Mouse (Mus musculus): ENCODE measurements around the gene Fbxl20. TPM values are rescaled to one million over a fixed set of nuclear protein-coding genes. Genes with fewer than 3 reads are reported as not detected.
"Not testable (repeated sequence)": the region's sequence is repeated elsewhere in the genome, so short reads cannot be mapped to it uniquely, and the experiment has no call there.

The Fbxl20 gene
- 10.1 and 17.8 TPM in 2 replicates for polyA plus RNA-seq (2014; fragmentation: Nextera tagmentation; extraction: Ambion mirVana)

DNA sequence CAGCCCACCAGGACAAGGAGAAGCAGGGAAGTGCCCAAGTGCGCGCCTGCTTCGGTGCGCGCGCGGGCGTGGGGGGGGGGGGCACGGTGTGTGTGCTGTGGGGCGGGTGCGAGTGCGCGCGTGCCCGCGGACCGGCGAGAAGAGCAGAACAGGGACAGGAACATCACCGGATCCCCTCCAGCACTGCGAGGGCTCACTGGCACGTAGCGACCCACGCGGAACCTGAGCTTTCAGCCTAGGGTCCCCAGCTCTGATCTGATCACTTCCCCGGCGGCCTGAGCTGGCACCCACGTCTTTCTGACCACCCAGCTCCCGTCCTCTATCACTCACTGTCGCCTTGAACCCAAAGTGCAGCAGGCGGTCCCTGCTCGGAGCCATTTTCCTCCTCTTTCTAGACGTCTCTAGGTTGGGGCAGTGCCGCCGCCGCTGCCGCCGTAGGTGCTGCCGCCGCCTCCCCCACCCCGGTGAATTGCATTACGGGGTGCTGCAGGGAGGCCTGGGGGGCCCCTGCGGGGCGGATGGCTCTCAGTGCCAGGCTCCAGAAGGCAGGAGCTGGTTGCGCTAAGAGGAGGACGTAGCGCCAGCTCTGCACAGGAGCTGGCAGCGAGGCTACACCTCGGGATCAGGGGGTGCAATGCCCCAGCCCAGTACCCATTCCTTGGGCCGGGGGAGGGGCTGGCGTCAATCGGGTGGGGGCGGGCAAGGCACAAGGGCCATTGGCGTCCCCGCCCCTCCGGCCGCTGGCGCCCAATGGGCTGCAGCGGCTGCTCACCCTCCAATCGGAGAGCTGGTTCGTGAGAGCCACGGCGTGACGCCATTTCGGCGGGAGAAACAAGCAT lies at the start of gene Fbxl20:
Fbxl20 (minus strand) TSS at position 618 of the 839 bp plus-strand sequence.
- Histone ChIP-seq H3K4me1 (ENCODE audit: control insufficient read depth, insufficient read depth, low read length) (peaks cover 7% of the 10 kb centered on the region), H3K36me3 (ENCODE audit: control insufficient read depth, insufficient read depth, low read length) (peaks cover 6% of the 10 kb centered on the region), H3K9ac (ENCODE audit: low read depth, low read length) (peak within 1 kb of the TSS; percentile 88), H3K27ac (ENCODE audit: low read depth, low read length) (peak within 1 kb of the TSS; percentile 89), H3K4me2 (replicated peaks; ENCODE audit: low read depth, low read length) (peak within 1 kb of the TSS; percentile 98), H3K27me3 (ENCODE audit: control insufficient read depth, insufficient read depth, low read length) (no peaks in the 10 kb centered on the region), H3K4me3 (ENCODE audit: low read length) (peak within 1 kb of the TSS; percentile 97), H3K9me3 (ENCODE audit: control insufficient read depth, low read length) (no peaks in the 10 kb centered on the region)
- WGBS: under 1% methylated on average over 59 of the region's 65 CpGs
- ATAC-seq (ENCODE audit: low FRiP score, low TSS enrichment): peak; percentile 89

DNA sequence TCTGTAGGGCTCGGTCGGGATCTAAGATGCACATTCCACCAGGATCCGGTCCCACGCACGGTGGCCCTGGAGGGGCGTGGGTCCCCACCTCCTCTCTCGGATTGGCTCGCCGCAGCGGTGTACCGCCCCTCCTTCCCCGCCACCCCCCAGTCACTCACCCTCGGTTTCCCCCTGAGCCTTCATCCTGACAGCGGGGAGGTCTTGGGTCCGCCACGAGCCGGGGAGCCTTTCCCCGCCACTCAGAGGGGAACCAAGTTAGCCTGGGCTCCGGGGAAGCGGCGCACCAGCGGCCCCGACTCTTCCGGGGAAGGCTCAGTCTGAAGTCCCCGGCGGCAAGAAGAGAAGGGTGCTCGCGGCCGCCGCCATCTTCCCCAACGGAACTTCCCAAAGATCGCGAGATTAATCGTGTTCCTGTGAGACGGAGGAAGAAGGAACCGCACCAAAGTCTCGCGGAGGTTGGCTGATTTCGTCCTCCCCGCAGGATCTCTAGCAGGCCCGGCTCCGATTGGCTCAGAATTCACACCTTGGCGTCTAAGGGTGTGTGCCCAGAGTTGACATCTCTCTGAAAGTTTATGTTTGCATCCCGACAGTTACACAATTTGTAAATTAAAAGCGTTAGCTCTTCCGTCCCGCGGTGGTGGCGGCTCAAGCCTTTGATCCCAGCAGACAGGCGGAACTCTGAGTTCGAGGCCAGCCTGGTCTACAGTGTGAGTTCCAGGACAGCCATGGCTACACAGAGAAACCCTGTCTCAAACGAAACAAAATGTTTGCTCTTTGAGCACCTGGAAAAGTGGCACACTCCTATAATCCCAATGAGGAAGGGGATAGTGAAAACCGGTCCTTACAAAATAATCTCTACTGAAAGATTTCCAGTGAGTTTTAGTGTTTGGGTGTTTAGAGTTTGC lies 43.0 kb upstream of the Fbxl20 start, which contains the start of gene Med1:
Med1 (minus strand) TSS at position 393 of the 905 bp plus-strand sequence.
- ATAC-seq (ENCODE audit: low FRiP score, low TSS enrichment): peak; percentile 97
- H3K4me3 ChIP-seq (ENCODE audit: low read length): peak within 1 kb of the TSS; percentile 92
- peaks cover 27% of the 10 kb centered on the region for H3K36me3 ChIP-seq (ENCODE audit: control insufficient read depth, insufficient read depth, low read length)
- H3K4me1 ChIP-seq (ENCODE audit: control insufficient read depth, insufficient read depth, low read length): peaks cover 6% of the 10 kb centered on the region
- H3K9ac ChIP-seq (ENCODE audit: low read depth, low read length): peak within 1 kb of the TSS; percentile 88
- H3K27ac ChIP-seq (ENCODE audit: low read depth, low read length): peak within 1 kb of the TSS; percentile 93
- WGBS: under 1% methylated on average over 51 of the region's 53 CpGs
- H3K4me2 ChIP-seq (replicated peaks; ENCODE audit: low read depth, low read length): peak within 1 kb of the TSS; percentile 75
- H3K27me3 ChIP-seq (ENCODE audit: control insufficient read depth, insufficient read depth, low read length): no peaks in the 10 kb centered on the region
- no peaks in the 10 kb centered on the region for H3K9me3 ChIP-seq (ENCODE audit: control insufficient read depth, low read length)

DNA sequence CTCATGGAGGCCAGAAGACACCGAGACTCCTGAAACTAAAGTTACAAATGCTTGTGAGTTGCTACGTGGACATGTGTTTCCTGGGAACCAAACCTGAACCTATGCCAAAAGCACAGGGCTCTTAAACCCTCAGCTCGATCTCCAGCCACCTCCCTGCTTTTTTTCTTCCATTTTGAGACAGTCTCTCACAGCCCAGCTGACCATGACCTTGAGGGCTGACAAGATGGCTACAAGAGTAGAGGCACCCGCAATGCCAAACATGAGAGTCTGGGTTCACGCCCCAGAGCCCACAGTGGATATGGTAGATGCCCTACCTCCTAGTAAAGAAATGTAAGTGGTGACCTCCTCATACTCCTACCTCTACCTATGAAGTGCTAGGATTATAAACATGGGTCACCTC lies 40.6 kb upstream of the Fbxl20 start:
- Histone ChIP-seq H3K9me3 (ENCODE audit: control insufficient read depth, low read length) (no peaks in the 10 kb centered on the region), H3K4me2 (replicated peaks; ENCODE audit: low read depth, low read length) (no peak overlapping the region), H3K27me3 (ENCODE audit: control insufficient read depth, insufficient read depth, low read length) (no peaks in the 10 kb centered on the region), H3K27ac (ENCODE audit: low read depth, low read length) (no peak overlapping the region), H3K36me3 (ENCODE audit: control insufficient read depth, insufficient read depth, low read length) (peaks cover 46% of the 10 kb centered on the region), H3K4me1 (ENCODE audit: control insufficient read depth, insufficient read depth, low read length) (peaks cover 6% of the 10 kb centered on the region), H3K4me3 (ENCODE audit: low read length) (no peak overlapping the region), H3K9ac (ENCODE audit: low read depth, low read length) (no peak overlapping the region)
- 91% methylated on average over 5 of the region's 5 CpGs for WGBS
- ATAC-seq (ENCODE audit: low FRiP score, low TSS enrichment): no peak

DNA sequence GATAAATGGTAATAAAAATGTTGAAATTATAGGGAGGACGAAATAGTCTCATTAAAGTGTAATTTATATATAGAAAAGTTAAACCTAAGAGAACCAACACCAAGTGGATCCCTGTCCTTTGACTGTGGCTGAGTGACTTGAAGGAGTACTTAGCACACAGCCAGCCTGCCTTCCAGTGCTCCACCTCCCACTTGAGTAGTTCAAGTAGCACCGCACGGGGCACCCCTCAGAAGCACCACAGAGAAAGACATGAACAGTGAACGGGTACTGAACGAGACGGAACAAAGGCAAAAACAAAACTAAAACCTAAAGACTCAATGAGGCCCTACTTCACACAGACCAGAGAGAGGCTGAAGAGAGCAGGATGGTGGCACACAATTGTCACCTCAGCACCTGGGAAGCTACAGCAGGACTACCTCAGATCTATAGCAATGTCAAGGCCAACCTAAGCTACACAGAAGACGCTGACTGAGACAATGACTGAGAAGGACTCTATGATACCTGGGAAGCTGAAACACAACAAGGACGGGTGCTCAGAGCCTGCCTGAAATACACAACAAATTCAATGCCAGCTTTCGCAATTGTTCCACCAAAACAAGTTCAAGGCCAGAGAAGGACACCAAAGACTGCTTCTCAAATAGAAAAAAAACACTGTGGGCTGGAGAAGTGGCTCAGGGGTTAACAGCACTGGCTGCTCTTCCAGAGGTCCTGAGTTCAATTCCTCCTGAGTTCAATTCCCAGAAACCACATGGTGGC lies 37.6 kb upstream of the Fbxl20 start:
- H3K4me3 ChIP-seq (ENCODE audit: low read length): no peak overlapping the region
- H3K36me3 ChIP-seq (ENCODE audit: control insufficient read depth, insufficient read depth, low read length): peaks cover 65% of the 10 kb centered on the region
- no peak overlapping the region for H3K9ac ChIP-seq (ENCODE audit: low read depth, low read length)
- WGBS: 90% methylated on average over 9 of the region's 9 CpGs
- no peaks in the 10 kb centered on the region for H3K27me3 ChIP-seq (ENCODE audit: control insufficient read depth, insufficient read depth, low read length)
- H3K9me3 ChIP-seq (ENCODE audit: control insufficient read depth, low read length): no peaks in the 10 kb centered on the region
- peaks cover 6% of the 10 kb centered on the region for H3K4me1 ChIP-seq (ENCODE audit: control insufficient read depth, insufficient read depth, low read length)
- no peak for ATAC-seq (ENCODE audit: low FRiP score, low TSS enrichment)
- no peak overlapping the region for H3K4me2 ChIP-seq (replicated peaks; ENCODE audit: low read depth, low read length)
- H3K27ac ChIP-seq (ENCODE audit: low read depth, low read length): no peak overlapping the region

DNA sequence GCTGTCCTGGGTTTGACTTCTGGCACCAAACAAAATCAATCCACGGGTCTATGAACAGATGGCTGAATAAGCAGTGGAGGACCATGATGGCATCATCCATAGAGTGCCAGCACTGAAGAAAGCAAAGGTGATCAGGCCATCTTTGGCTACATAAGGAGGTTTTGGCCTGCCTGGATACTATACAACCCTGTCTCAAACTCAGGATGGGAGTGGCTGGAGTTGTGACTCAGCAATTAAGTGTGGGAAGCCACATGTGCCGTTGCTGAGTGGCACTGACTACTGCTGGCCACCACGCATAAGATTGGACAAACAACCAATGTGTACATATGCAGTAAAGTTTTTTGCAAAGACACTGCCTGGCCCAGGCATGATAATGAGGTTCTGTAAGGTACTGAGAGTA lies 31.9 kb upstream of the Fbxl20 start:
- not testable (repeated sequence) for H3K27ac ChIP-seq (ENCODE audit: low read depth, low read length); H3K27me3 ChIP-seq (ENCODE audit: control insufficient read depth, insufficient read depth, low read length); H3K4me1 ChIP-seq (ENCODE audit: control insufficient read depth, insufficient read depth, low read length); H3K9me3 ChIP-seq (ENCODE audit: control insufficient read depth, low read length); H3K9ac ChIP-seq (ENCODE audit: low read depth, low read length); H3K4me2 ChIP-seq (replicated peaks; ENCODE audit: low read depth, low read length); ATAC-seq (ENCODE audit: low FRiP score, low TSS enrichment); H3K4me3 ChIP-seq (ENCODE audit: low read length)
- H3K36me3 ChIP-seq (ENCODE audit: control insufficient read depth, insufficient read depth, low read length): peaks cover 67% of the 10 kb centered on the region
- WGBS: 95% methylated on average over 3 of the region's 3 CpGs

DNA sequence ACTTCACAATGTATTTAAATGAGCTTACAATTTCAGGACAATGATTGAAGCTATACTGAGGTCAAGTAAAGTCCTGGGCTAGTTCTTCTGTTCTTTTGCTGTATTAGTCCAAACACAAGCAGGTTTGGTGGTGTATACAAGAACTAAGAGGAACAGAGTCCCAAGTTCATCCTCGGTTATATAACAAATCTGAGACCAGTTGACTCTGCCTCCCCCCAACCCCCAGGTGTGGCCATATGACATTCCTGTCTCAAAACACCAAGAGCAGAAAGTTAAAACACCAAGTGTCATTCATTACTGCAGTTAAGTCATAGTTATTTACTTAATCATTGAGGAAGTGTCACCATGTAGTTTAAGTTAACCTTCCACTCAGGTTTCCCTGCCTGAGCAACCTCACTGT lies 18.2 kb upstream of the Fbxl20 start:
- 89% methylated on average over 1 of the region's 1 CpGs for WGBS
- H3K4me3 ChIP-seq (ENCODE audit: low read length): no peak overlapping the region
- no peak overlapping the region for H3K9ac ChIP-seq (ENCODE audit: low read depth, low read length)
- no peaks in the 10 kb centered on the region for H3K4me1 ChIP-seq (ENCODE audit: control insufficient read depth, insufficient read depth, low read length)
- H3K27me3 ChIP-seq (ENCODE audit: control insufficient read depth, insufficient read depth, low read length): no peaks in the 10 kb centered on the region
- no peak for ATAC-seq (ENCODE audit: low FRiP score, low TSS enrichment)
- H3K9me3 ChIP-seq (ENCODE audit: control insufficient read depth, low read length): no peaks in the 10 kb centered on the region
- H3K27ac ChIP-seq (ENCODE audit: low read depth, low read length): no peak overlapping the region
- H3K36me3 ChIP-seq (ENCODE audit: control insufficient read depth, insufficient read depth, low read length): peaks cover 81% of the 10 kb centered on the region
- H3K4me2 ChIP-seq (replicated peaks; ENCODE audit: low read depth, low read length): no peak overlapping the region

DNA sequence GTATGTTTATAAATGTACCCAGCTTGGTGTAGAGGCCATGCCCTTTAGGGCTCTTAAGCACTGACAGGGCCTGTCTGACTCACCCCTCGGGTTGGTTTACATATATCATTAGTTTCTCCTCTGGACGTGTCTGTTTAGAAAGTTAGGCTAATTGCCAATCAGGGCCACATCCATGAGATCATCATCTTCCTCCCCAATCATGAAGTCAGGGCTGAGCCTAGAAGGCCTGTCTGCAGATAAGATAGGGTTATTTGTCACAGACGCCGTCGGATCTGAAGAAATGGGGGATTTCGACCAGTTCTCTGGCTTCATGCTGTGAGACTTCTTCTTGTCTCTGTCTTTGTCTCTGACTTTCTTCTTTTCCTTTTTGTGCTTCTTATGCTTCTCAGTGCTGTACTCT lies 4.9 kb upstream of the Fbxl20 start:
- no peaks in the 10 kb centered on the region for H3K4me1 ChIP-seq (ENCODE audit: control insufficient read depth, insufficient read depth, low read length)
- WGBS: 87% methylated on average over 6 of the region's 6 CpGs
- no peaks in the 10 kb centered on the region for H3K27me3 ChIP-seq (ENCODE audit: control insufficient read depth, insufficient read depth, low read length)
- H3K36me3 ChIP-seq (ENCODE audit: control insufficient read depth, insufficient read depth, low read length): peaks cover 54% of the 10 kb centered on the region
- no peak overlapping the region for H3K4me3 ChIP-seq (ENCODE audit: low read length)
- H3K27ac ChIP-seq (ENCODE audit: low read depth, low read length): no peak overlapping the region
- H3K9ac ChIP-seq (ENCODE audit: low read depth, low read length): no peak overlapping the region
- H3K4me2 ChIP-seq (replicated peaks; ENCODE audit: low read depth, low read length): no peak overlapping the region
- H3K9me3 ChIP-seq (ENCODE audit: control insufficient read depth, low read length): no peaks in the 10 kb centered on the region
- ATAC-seq (ENCODE audit: low FRiP score, low TSS enrichment): no peak

DNA sequence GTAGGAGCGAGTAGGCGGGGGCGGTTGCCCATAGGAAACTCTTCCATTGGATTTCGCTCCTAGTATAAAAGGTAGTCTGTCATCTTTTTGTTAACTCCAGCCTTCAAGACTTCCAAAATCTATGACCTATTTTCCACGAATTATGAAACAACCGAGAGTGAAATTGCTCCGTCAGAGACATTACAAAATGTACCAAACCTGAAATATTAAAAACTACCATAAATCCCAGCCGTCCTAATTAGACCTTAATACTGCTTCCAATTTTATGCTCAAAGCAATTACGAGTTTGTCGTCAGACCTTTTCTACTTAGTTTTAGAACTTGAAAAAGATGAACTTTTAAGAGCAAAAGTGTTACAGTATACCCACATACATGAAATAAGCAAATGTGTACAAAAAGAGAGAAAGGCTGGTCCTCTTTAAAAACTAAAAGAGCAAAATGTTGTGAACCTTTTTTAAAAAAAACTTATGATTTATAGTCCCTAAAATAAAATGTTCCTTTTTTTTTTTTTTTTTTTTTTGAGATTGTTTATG lies 488 bp upstream of the Fbxl20 start:
- WGBS: 10% methylated on average over 10 of the region's 10 CpGs
- no peak overlapping the region for H3K27ac ChIP-seq (ENCODE audit: low read depth, low read length)
- H3K9me3 ChIP-seq (ENCODE audit: control insufficient read depth, low read length): no peaks in the 10 kb centered on the region
- H3K27me3 ChIP-seq (ENCODE audit: control insufficient read depth, insufficient read depth, low read length): no peaks in the 10 kb centered on the region
- peak overlapping the region; percentile 97 for H3K4me3 ChIP-seq (ENCODE audit: low read length)
- H3K36me3 ChIP-seq (ENCODE audit: control insufficient read depth, insufficient read depth, low read length): peaks cover 13% of the 10 kb centered on the region
- 0 out of 2 replicates have a peak overlapping the region, but pooled peaks have one; percentile 88 for H3K9ac ChIP-seq (ENCODE audit: low read depth, low read length)
- H3K4me2 ChIP-seq (replicated peaks; ENCODE audit: low read depth, low read length): peak overlapping the region; percentile 98
- peaks cover 7% of the 10 kb centered on the region for H3K4me1 ChIP-seq (ENCODE audit: control insufficient read depth, insufficient read depth, low read length)
- ATAC-seq (ENCODE audit: low FRiP score, low TSS enrichment): no peak
